Mouse (Mus musculus) left cerebral cortex, postnatal 10 days (tissue): ENCODE results near the gene Actg2. TPM values are rescaled to one million over a fixed set of nuclear protein-coding genes. Genes with fewer than 3 reads are reported as not detected.
A peak's percentile ranks its signal among the peaks of the same experiment; 100 is the strongest.

Experiments used
- DNase-seq, 2 experiments: peaks; one replicate each; pipeline ENCODE4 v3.0.0; 2021 to 2022; ENCODE audit warnings: low spot score in 2 of 2, mixed read lengths in 1 of 2; ENCODE audit errors: extremely low spot score in 1 of 2
- intact Hi-C: fragments of 180-260 bp; cut with DNase I; formaldehyde crosslinking; loops from one replicate; pipeline ENCODE4 v1.15.1; 2025
- total RNA-seq, 2 experiments: library from RNA; stranded (reverse); gene quantifications; 2 replicates each; pipeline ENCODE4 v1.2.3; 2021

The Actg2 gene
- total RNA-seq, 2 experiments from 2014 or later, result 0.87 to 1.0 TPM

DNA sequence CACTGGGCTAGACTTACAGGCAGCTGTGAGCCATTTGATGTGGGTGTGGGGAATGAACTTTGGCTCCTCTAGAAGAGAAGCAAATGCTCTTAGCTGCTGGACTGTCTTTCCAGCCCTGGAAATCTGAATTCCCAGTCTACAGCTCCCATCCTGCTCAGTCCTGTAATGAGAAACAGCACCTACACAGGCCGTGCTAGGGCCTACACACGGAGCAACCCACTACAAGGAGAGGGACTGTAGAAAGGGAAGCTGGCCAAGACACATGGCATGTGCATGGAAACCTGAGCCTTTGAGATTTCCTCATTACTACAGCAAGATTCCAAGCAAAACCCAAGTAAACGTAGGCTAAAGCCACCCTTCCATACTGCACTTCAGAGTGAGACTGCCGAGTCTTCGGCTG, 47.9 kb downstream of the Actg2 start:
- intact Hi-C loops, result no loop called here
- DNase-seq, result no peak

DNA sequence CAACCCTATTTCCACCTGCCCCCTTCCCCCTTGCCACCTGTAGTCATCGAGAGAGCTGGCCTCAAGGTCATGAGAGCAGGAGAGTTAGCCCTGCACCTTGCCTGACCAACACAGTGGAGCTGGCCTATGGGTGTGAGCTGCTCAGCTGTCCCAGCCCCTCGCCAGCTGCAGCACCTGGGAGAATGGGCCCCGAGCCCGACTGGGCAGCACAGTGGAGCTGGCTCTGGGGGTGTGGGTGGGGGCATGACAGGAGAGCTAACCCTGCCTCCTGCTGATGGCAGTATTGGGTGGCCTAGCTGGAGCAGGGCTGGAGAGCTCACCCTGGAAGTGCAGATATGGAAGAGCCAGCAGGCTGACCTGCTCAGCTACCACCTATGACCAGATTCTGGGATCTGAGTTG, 48.8 kb downstream of the Actg2 start:
- no peak for DNase-seq
- intact Hi-C loops, result no loop called here

- no peak for DNase-seq
- intact Hi-C loops, result no loop called here
Observed at GRCm38 (mm10) chr6:83485854-83486253, 50.2 kb downstream of the Actg2 start.

- DNase-seq, result no peak
- intact Hi-C loops, result no loop called here
Observed at GRCm38 (mm10) chr6:83483776-83484175, 52.3 kb downstream of the Actg2 start.

DNA sequence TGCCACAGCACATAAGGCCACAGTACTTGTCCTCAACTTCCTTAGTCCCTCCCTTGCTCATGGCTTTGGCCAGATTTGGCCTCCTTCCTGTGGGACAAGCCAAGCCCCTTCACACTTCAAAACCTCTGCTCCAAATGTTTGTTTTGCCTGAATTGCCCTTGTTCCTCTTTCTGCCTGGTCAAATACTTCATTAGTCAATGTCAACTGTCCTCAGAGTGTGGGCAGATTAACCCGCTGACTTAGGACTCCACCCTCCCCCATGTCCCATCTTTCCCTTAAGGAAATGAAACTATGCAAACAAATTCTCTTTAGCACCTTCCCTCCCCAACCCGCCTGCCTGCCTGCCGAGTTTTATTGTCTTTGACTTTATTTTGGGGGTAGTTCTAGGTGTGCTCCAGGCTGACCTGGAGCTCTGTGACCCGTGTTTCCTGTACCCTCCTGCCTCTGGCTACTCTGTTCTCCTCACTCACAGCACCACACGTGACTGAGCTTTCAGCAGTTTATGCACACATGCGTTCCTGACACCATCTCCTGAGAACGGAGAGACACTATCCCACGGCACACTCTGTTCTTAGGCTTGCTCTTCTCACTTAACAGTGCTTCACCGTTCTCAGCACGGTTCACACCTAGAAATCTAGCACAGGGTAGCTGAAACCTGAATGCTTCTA, 53.5 kb downstream of the Actg2 start:
- intact Hi-C loops, result no loop called here
- no peak for DNase-seq

- intact Hi-C loops, result no loop called here
- no peak for DNase-seq
Observed at GRCm38 (mm10) chr6:83480019-83480655, 55.9 kb downstream of the Actg2 start.

- no peak for DNase-seq
- intact Hi-C loops, result no loop called here
Observed at GRCm38 (mm10) chr6:83479193-83479592, 56.9 kb downstream of the Actg2 start.

DNA sequence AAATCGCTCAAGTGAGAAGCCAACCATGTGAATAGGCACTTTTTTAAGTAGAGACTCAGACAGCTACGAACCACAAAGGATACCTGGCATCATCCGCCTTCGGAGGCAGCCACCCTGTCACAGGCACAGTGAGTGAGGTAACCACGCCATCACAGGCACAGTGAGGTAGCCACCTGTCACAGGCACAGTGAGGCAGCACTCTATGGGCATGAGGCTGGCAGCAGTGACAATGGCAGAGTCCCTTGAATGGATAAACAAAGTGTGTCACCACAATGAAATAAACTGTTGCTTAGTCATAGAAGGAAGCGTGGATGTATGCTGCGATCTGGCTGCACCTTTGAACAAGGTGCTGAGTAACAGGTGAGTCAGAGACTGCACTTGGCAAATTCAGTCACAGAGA, 57.4 kb downstream of the Actg2 start:
- intact Hi-C loops, result no loop called here
- no peak for DNase-seq

- intact Hi-C loops, result no loop called here
Observed at GRCm38 (mm10) chr6:83478217-83478616, 57.8 kb downstream of the Actg2 start.

GRCm38 (mm10) chr6:83475431-83475830, 60.6 kb downstream of the Actg2 start:
- DNase-seq, result no peak
- intact Hi-C loops, result no loop called here

More at GRCm38 (mm10) chr6:83478217-83478616, 57.8 kb downstream of the Actg2 start:
- DNase-seq, result no peak

- intact Hi-C loops, result no loop called here
- DNase-seq, result peak in 1 of 2 experiments; percentile 62
Observed at GRCm38 (mm10) chr6:83473240-83473639, 62.8 kb downstream of the Actg2 start.

- no peak for DNase-seq
- intact Hi-C loops, result no loop called here
Observed at GRCm38 (mm10) chr6:83471739-83472138, 64.3 kb downstream of the Actg2 start.

GRCm38 (mm10) chr6:83464011-83464410, 72.1 kb downstream of the Actg2 start:
- DNase-seq, result no peak
- intact Hi-C loops, result no loop called here

Other genes with a start within 250 kb of the Actg2 start
- gene Mthfd2, start 210.4 kb downstream of the Actg2 start, total RNA-seq, result 10 to 100 TPM in 1 of 2 experiments, 1 to 10 TPM in 1; 8.3 to 10.6 TPM
- gene Mob1a, start 210.2 kb downstream of the Actg2 start, total RNA-seq, result 10 to 100 TPM; 21.0 to 21.6 TPM
- 10 to 100 TPM; 33.7 to 36.7 TPM for gene Bola3, start 187.1 kb downstream of the Actg2 start, total RNA-seq
- gene Tet3, start 77.2 kb downstream of the Actg2 start, total RNA-seq, result 100 to 1,000 TPM; 105 to 114 TPM
- gene Dguok, start 29.3 kb downstream of the Actg2 start, total RNA-seq, result 10 to 100 TPM; 26.5 to 27.6 TPM
- 10 to 100 TPM; 38.3 to 39.8 TPM for gene Stambp, start 36.5 kb upstream of the Actg2 start, total RNA-seq
- gene Clec4f, start 119.9 kb upstream of the Actg2 start, total RNA-seq, result under 1 TPM; 0.21 to 0.63 TPM
- gene Cd207, start 141.6 kb upstream of the Actg2 start, total RNA-seq, result not detected
- not detected for gene Vax2, start 175.0 kb upstream of the Actg2 start, total RNA-seq
- under 1 TPM; 0.18 to 0.32 TPM for gene Atp6v1b1, start 206.7 kb upstream of the Actg2 start, total RNA-seq
- gene Ankrd53, start 226.4 kb upstream of the Actg2 start, total RNA-seq, result not detected
- 10 to 100 TPM; 43.1 to 50.6 TPM for gene Tex261, start 239.5 kb upstream of the Actg2 start, total RNA-seq